Mouse (Mus musculus) limb, embryonic 14.5 days (tissue): ENCODE data around the gene Ap5b1. TPM values are rescaled to one million over a fixed set of nuclear protein-coding genes. Genes with fewer than 3 reads are reported as not detected.

ENCODE experiments used
- ATAC-seq: fragments of 200-750 bp; cut with Nextera tagmentation; 2 replicates; pipeline ENCODE4 v1.8.0; 2017; ENCODE audit warnings: low read depth, moderate number of reproducible peaks, moderate TSS enrichment; ENCODE audit not compliant: low FRiP score
- DNase-seq: peaks from one replicate; pipeline ENCODE4 v3.0.0-alpha.2; 2015; ENCODE audit warnings: low spot score
- H3K27ac ChIP-seq: fragments of 300-500 bp; sonication (generic); replicated peaks from 2 replicates; pipeline ENCODE4 v1.5.1; 2014; ENCODE audit warnings: low read depth, mild to moderate bottlenecking, low read length, moderate library complexity, mixed read lengths
- H3K27me3 ChIP-seq: fragments of 300-500 bp; sonication (generic); 2 replicates; pipeline ENCODE4 v1.6.1; 2014; ENCODE audit warnings: low read length, mixed read lengths; ENCODE audit not compliant: control insufficient read depth, insufficient read depth
- H3K36me3 ChIP-seq: fragments of 300-500 bp; sonication (generic); 2 replicates; pipeline ENCODE4 v1.6.1; 2014; ENCODE audit warnings: mild to moderate bottlenecking, low read length, moderate library complexity, mixed read lengths; ENCODE audit not compliant: control insufficient read depth, insufficient read depth
- H3K4me1 ChIP-seq: fragments of 300-500 bp; sonication (generic); 2 replicates; pipeline ENCODE4 v1.6.1; 2014; ENCODE audit warnings: antibody characterized with exemption, low read length, mixed read lengths; ENCODE audit not compliant: control insufficient read depth, insufficient read depth
- H3K4me2 ChIP-seq: fragments of 300-500 bp; sonication (generic); replicated peaks from 2 replicates; pipeline ENCODE4 v1.6.1; 2014; ENCODE audit warnings: low read depth, mild to moderate bottlenecking, low read length, moderate library complexity; ENCODE audit not compliant: severe bottlenecking
- H3K4me3 ChIP-seq: fragments of 300-500 bp; sonication (generic); replicated peaks from 2 replicates; pipeline ENCODE4 v1.5.1; 2014; ENCODE audit warnings: low read length
- H3K9ac ChIP-seq: fragments of 300-500 bp; sonication (generic); 2 replicates; pipeline ENCODE4 v1.6.1; 2014; ENCODE audit warnings: mild to moderate bottlenecking, low read depth, low read length, moderate library complexity; ENCODE audit not compliant: severe bottlenecking
- H3K9me3 ChIP-seq: fragments of 300-500 bp; sonication (generic); 2 replicates; pipeline ENCODE4 v1.6.1; 2016; ENCODE audit warnings: low read length; ENCODE audit not compliant: control insufficient read depth
- POLR2A ChIP-seq: fragments of 200-500 bp; IDR thresholded peaks from 2 replicates; pipeline ENCODE4 v1.8.0; 2012; ENCODE audit warnings: inconsistent platforms, mild to moderate bottlenecking, moderate library complexity, borderline replicate concordance; ENCODE audit not compliant: insufficient read depth, insufficient read length; ENCODE audit errors: extremely low read depth
- WGBS: fragments of 180-500 bp; shearing (Covaris S2); extraction: QIAGEN DNeasy Blood & Tissue Kit; methylation state at CpG from one replicate; pipeline ENCODE4 v1.1.7; 2014; 5-methylcytosine and 5-hydroxymethylcytosine counted together
- polyA plus RNA-seq, 2 experiments: library from polyadenylated mRNA; depleted of rRNA in 1 of 2; stranded (reverse) in 1 of 2; unstranded in 1 of 2; fragments of >200 nt; fragmentation: Nextera tagmentation in 1 of 2; extraction: Ambion mirVana in 1 of 2; gene quantifications; 2 replicates each; pipeline versions ENCODE4 v1.2.1 to v1.2.3; 2012 to 2014

Gene Ap5b1
- polyA plus RNA-seq, 2 experiments = 2.6 to 3.1 TPM

GRCm38 (mm10) chr19:5560457-5561041 is 7.3 kb upstream of the Ap5b1 start, which contains the start of gene Ovol1:
TSS of gene Ovol1 (minus strand) at chr19:5560646.
- peak; percentile 12 for DNase-seq

DNA sequence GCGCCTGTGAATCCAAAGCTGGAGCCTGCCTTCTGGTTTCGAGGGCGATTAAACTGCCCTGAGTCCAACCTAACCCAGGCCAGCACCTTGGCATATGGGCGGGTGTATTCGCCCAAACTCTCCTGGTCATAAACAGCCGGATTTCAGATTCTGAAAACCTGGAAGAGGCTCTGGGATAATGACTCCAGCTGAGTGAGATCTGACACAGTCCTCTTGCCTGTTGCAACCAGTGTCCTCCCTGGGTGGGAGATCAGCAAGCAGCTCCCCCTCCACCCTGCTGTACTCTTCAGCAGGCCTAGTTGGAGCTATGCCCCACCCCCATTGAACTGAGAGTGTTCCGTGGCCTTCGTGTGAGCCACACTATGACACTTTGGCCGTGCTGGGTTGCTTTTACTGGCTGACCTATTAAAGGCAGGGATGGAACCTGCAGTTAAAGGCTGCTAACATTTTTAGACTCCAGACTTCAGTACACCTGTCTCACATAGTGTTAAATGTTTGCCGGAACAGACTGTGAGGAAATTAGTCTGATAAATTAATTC is 6.5 kb upstream of the Ap5b1 start:
- Histone ChIP-seq H3K4me3 (peak overlapping the region; percentile 45), H3K9me3 (no peaks in the 10 kb centered on the region), H3K27me3 (peaks cover 61% of the 10 kb centered on the region), H3K4me1 (peaks cover 13% of the 10 kb centered on the region; the same call in 1 of the 2 replicates), H3K4me2 (peak overlapping the region; percentile 79), H3K27ac (no peak overlapping the region), H3K9ac (0 out of 2 replicates have a peak overlapping the region, but pooled peaks have one; percentile 21), H3K36me3 (no peaks in the 10 kb centered on the region)
- WGBS = 15% methylated on average over 10 of the region's 10 CpGs
- no peak for DNase-seq
- ATAC-seq = no peak
- TF ChIP-seq POLR2A = no peak

More at GRCm38 (mm10) chr19:5560457-5561041, 7.3 kb upstream of the Ap5b1 start, which contains the start of gene Ovol1:
- no peak within 1 kb of the TSS for H3K27ac ChIP-seq
- no peaks in the 10 kb centered on the region for H3K9me3 ChIP-seq
- H3K4me1 ChIP-seq = peaks cover 13% of the 10 kb centered on the region; the same call in 1 of the 2 replicates
- 0 out of 2 replicates have a peak, but pooled peaks have one; percentile 26 for ATAC-seq
- H3K9ac ChIP-seq = peak within 1 kb of the TSS; percentile 45
- TF ChIP-seq POLR2A = no peak
- no peaks in the 10 kb centered on the region for H3K36me3 ChIP-seq
- WGBS = under 1% methylated on average over 56 of the region's 57 CpGs
- H3K27me3 ChIP-seq = peaks cover 61% of the 10 kb centered on the region
- peak within 1 kb of the TSS; percentile 45 for H3K4me3 ChIP-seq
- peak within 1 kb of the TSS; percentile 79 for H3K4me2 ChIP-seq

- Histone ChIP-seq H3K4me3 (no peak overlapping the region), H3K27ac (no peak overlapping the region), H3K9ac (no peak overlapping the region), H3K4me1 (peaks cover 14% of the 10 kb centered on the region), H3K9me3 (no peaks in the 10 kb centered on the region), H3K27me3 (peaks cover 59% of the 10 kb centered on the region), H3K4me2 (no peak overlapping the region), H3K36me3 (no peaks in the 10 kb centered on the region)
- no peak for TF ChIP-seq POLR2A
- ATAC-seq (no peak), DNase-seq (no peak)
- 37% methylated on average over 3 of the region's 3 CpGs for WGBS
Measured at GRCm38 (mm10) chr19:5561886-5562285, 5.9 kb upstream of the Ap5b1 start.

DNA sequence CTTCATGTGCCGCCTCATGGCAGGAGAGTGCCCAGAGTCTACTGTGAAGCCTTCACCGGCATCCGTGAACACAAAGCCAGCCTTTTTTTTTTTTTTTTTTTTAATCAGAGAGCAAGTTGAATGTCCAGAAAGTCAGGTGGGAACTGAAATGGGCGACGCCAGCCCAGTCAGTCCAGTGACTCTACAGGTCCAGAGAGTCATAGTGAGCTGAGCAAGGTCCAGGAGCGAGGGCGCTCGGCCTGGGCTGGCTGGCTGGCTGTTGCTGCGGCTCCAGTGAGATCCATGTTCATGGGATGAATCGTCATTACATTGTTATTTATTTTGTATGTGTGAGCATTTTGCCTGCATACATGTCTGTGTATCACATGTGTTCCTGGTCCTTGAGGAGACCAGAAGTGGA is 5.0 kb upstream of the Ap5b1 start:
- WGBS = 87% methylated on average over 10 of the region's 10 CpGs
- ATAC-seq = no peak
- peaks cover 16% of the 10 kb centered on the region for H3K4me1 ChIP-seq

GRCm38 (mm10) chr19:5566316-5566715 is 1.5 kb upstream of the Ap5b1 start:
- WGBS = 54% methylated on average over 5 of the region's 5 CpGs
- Histone ChIP-seq H3K4me3 (no peak overlapping the region), H3K4me2 (0 out of 2 replicates have a peak overlapping the region, but pooled peaks have one; percentile 1), H3K9ac (no peak overlapping the region), H3K27me3 (peaks cover 17% of the 10 kb centered on the region), H3K9me3 (no peaks in the 10 kb centered on the region), H3K4me1 (peaks cover 12% of the 10 kb centered on the region), H3K27ac (no peak overlapping the region), H3K36me3 (peaks cover 10% of the 10 kb centered on the region; the same call in 1 of the 2 replicates)
- TF ChIP-seq POLR2A = no peak
- DNase-seq = no peak
- no peak for ATAC-seq

More for the DNA sequence above, 5.0 kb upstream of the Ap5b1 start:
- Histone ChIP-seq H3K36me3 (no peaks in the 10 kb centered on the region), H3K4me2 (no peak overlapping the region), H3K9me3 (no peaks in the 10 kb centered on the region), H3K27ac (no peak overlapping the region), H3K9ac (no peak overlapping the region), H3K4me3 (no peak overlapping the region), H3K27me3 (peaks cover 52% of the 10 kb centered on the region)
- DNase-seq = no peak
- TF ChIP-seq POLR2A = no peak
